12 mouse cellular contexts compared by ENCODE assay signal in the genomic region with DNA sequence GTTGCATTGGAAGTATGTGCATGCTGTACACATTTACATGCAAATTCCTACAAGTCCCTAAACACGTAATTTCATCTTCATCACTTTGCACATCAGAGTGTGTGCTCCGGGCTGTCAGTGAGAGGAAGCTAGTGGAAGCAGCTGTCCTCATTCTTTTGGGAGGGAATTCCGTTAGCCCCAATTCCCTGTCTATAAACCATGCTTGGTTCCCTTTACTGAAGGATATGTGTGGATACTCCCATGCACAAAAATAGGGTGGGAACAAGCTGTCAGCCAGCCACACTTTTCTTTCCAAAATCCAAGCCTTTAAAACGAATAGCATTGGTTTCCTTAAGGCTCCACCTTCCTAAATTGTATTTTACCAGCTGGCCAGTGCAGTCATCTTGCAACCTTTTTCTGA. TPM values are rescaled to one million over a fixed set of nuclear protein-coding genes. Genes with fewer than 3 reads are reported as not detected.
DNase-seq lines count a peak whose midpoint lies in the region; ATAC-seq and TF ChIP-seq lines count a peak whose summit lies in the region.
"Had no signal": no experiment of that assay in that cellular context is flagged by ENCODE, and none has a peak within 500 bp of the region (broad histone marks: within the 10 kb centered on the region; RNA-seq: fewer than 3 reads in every experiment).

No protein-coding gene starts in this region.

- H3K4me1 ChIP-seq in neural tube, embryonic 11.5 days (ENCODE audit: control insufficient read depth, insufficient read depth, low read length): peaks cover 5% of the 10 kb centered on the region
- H3K4me1 ChIP-seq in forebrain, embryonic 12.5 days: peaks cover 37% of the 10 kb centered on the region
- 0 out of 2 replicates have a peak, but pooled peaks cover 9% of the 10 kb centered on the region for H3K4me1 ChIP-seq in hindbrain, postnatal 0 days (ENCODE audit: insufficient read depth, low read length)
- peaks cover 50% of the 10 kb centered on the region for H3K4me1 ChIP-seq in neural tube, embryonic 13.5 days (replicated peaks)

- WGBS in neural tube, embryonic 11.5 days: 25% methylated on average over 4 of the region's 4 CpGs
- 34% methylated on average over 4 of the region's 4 CpGs for WGBS in forebrain, embryonic 12.5 days
- WGBS in hindbrain, postnatal 0 days: 25% methylated on average over 4 of the region's 4 CpGs
- 14% methylated on average over 4 of the region's 4 CpGs for WGBS in neural tube, embryonic 13.5 days

- 0 out of 2 replicates have a peak overlapping the region, but pooled peaks have one; percentile 20 for H3K27ac ChIP-seq in neural tube, embryonic 11.5 days (ENCODE audit: low read depth, low read length)
- no peak overlapping the region for H3K27ac ChIP-seq in forebrain, embryonic 12.5 days
- H3K27ac ChIP-seq in hindbrain, postnatal 0 days: peak overlapping the region; percentile 85
- H3K27ac ChIP-seq in neural tube, embryonic 13.5 days (replicated peaks): peak overlapping the region; percentile 89

- no peak for DNase-seq in neural tube, embryonic 11.5 days (ENCODE audit: low spot score)
- no peak for DNase-seq in neural tube, embryonic 10.5 days (ENCODE audit: extremely low spot score, low spot score)
- peak; percentile 31 for DNase-seq in hindbrain, postnatal 0 days (ENCODE audit: low spot score)
- no peak for DNase-seq in thymus, postnatal 25 days
- DNase-seq: adrenal gland, adult 2 months; heart, postnatal 4 days; layer of hippocampus, adult 9-11 months; lung, adult 18-20 months had no signal

- TF ChIP-seq CTCF in hindbrain, postnatal 0 days (IDR thresholded peaks at IDR 0.05; ENCODE audit: low read depth): no peak

- H3K27me3 ChIP-seq in neural tube, embryonic 11.5 days (ENCODE audit: control insufficient read depth, insufficient read depth, low read length): no peaks in the 10 kb centered on the region
- no peaks in the 10 kb centered on the region for H3K27me3 ChIP-seq in forebrain, embryonic 12.5 days
- H3K27me3 ChIP-seq in hindbrain, postnatal 0 days (ENCODE audit: insufficient read depth, low read length): no peaks in the 10 kb centered on the region
- no peaks in the 10 kb centered on the region for H3K27me3 ChIP-seq in neural tube, embryonic 13.5 days

- peak overlapping the region; percentile 61 for H3K4me2 ChIP-seq in neural tube, embryonic 11.5 days (ENCODE audit: low read depth)
- H3K4me2 ChIP-seq in forebrain, embryonic 12.5 days: peak overlapping the region; percentile 77
- H3K4me2 ChIP-seq in hindbrain, postnatal 0 days (ENCODE audit: low read depth, low read length): peak overlapping the region; percentile 56
- H3K4me2 ChIP-seq in neural tube, embryonic 13.5 days: peak overlapping the region; percentile 64

- ATAC-seq in neural tube, embryonic 11.5 days (ENCODE audit: insufficient read depth, low FRiP score, low TSS enrichment): no peak
- no peak for ATAC-seq in forebrain, embryonic 12.5 days (ENCODE audit: low FRiP score)
- ATAC-seq in hindbrain, postnatal 0 days: no peak
- no peak for ATAC-seq in neural tube, embryonic 13.5 days (ENCODE audit: low read depth)
- ATAC-seq in CD4-positive, CD25-positive, alpha-beta regulatory T cell, adult 4 months: no peak

- H3K9ac ChIP-seq in neural tube, embryonic 11.5 days (ENCODE audit: low read length): peak overlapping the region; percentile 42
- H3K9ac ChIP-seq in forebrain, embryonic 12.5 days: peak overlapping the region; percentile 59; the same call in 1 of the 2 replicates
- H3K9ac ChIP-seq in hindbrain, postnatal 0 days (replicated peaks; ENCODE audit: low read length): peak overlapping the region; percentile 71
- H3K9ac ChIP-seq in neural tube, embryonic 13.5 days: peak overlapping the region; percentile 85

- H3K4me3 ChIP-seq in neural tube, embryonic 11.5 days (ENCODE audit: low read depth, low read length): peak overlapping the region; percentile 30
- peak overlapping the region; percentile 49 for H3K4me3 ChIP-seq in forebrain, embryonic 12.5 days (replicated peaks)
- H3K4me3 ChIP-seq in hindbrain, postnatal 0 days (ENCODE audit: low read length): peak overlapping the region; percentile 57
- H3K4me3 ChIP-seq in neural tube, embryonic 13.5 days: peak overlapping the region; percentile 63

- no peaks in the 10 kb centered on the region for H3K36me3 ChIP-seq in neural tube, embryonic 11.5 days (ENCODE audit: control insufficient read depth, insufficient read depth, low read length)
- H3K36me3 ChIP-seq in forebrain, embryonic 12.5 days (replicated peaks): no peaks in the 10 kb centered on the region
- H3K36me3 ChIP-seq in hindbrain, postnatal 0 days (ENCODE audit: insufficient read depth, low read length): no peaks in the 10 kb centered on the region
- H3K36me3 ChIP-seq in neural tube, embryonic 13.5 days: no peaks in the 10 kb centered on the region
- H3K36me3 ChIP-seq: G1E had no signal

- no peaks in the 10 kb centered on the region for H3K9me3 ChIP-seq in neural tube, embryonic 11.5 days (ENCODE audit: control insufficient read depth, low read length)
- no peaks in the 10 kb centered on the region for H3K9me3 ChIP-seq in forebrain, embryonic 12.5 days
- no peaks in the 10 kb centered on the region for H3K9me3 ChIP-seq in hindbrain, postnatal 0 days (ENCODE audit: low read length)
- H3K9me3 ChIP-seq in neural tube, embryonic 13.5 days: no peaks in the 10 kb centered on the region

RNA-seq across cellular contexts. Expression of gene Gap43, which starts 2.1 kb away (rescaled TPM):
- polyA plus RNA-seq in neural tube, embryonic 11.5 days (2014; fragmentation: Nextera tagmentation; extraction: Ambion mirVana): 330 and 357 TPM in 2 replicates
- 208 and 225 TPM in 2 replicates for polyA plus RNA-seq in forebrain, embryonic 12.5 days (2016; fragmentation: Nextera tagmentation; extraction: Ambion mirVana)
- 514 and 592 TPM in 2 replicates for total RNA-seq in hindbrain, postnatal 0 days (2014; rRNA removed)
- 1,749 and 1,766 TPM in 2 replicates for polyA plus RNA-seq in hindbrain, postnatal 0 days (2015; fragmentation: Nextera tagmentation; extraction: Ambion mirVana)
- polyA plus RNA-seq in neural tube, embryonic 13.5 days (2015; fragmentation: Nextera tagmentation; extraction: Ambion mirVana): 1,023 and 1,039 TPM in 2 replicates
- not detected for polyA plus RNA-seq in CD4-positive, CD25-positive, alpha-beta regulatory T cell, adult 4 months (2017; shearing (Covaris generic))
- total RNA-seq: G1E had no signal
- polyA plus RNA-seq: adrenal gland, adult 2 months; G1E had no signal

Comparison
In these comparisons a context has a peak if more than half of its experiments do, and no peak if none do; other contexts are left out.
1. RNA of gene Gap43, which starts 2.1 kb away (polyA plus RNA-seq): 1,749 to 1,766 TPM in hindbrain, postnatal 0 days, 1,023 to 1,039 TPM in neural tube, embryonic 13.5 days, 330 to 357 TPM in neural tube, embryonic 11.5 days and 208 to 225 TPM in forebrain, embryonic 12.5 days; not detected in CD4-positive, CD25-positive, alpha-beta regulatory T cell, adult 4 months; every median in the first group is over 100 times any median in the second.
2. Peak in every context shown above with its lines, with median percentiles within 50 percentile points of each other: H3K4me2 ChIP-seq, H3K4me3 ChIP-seq and H3K9ac ChIP-seq.